Mouse (Mus musculus): ENCODE results near the gene Atp6v0d1.

DNA sequence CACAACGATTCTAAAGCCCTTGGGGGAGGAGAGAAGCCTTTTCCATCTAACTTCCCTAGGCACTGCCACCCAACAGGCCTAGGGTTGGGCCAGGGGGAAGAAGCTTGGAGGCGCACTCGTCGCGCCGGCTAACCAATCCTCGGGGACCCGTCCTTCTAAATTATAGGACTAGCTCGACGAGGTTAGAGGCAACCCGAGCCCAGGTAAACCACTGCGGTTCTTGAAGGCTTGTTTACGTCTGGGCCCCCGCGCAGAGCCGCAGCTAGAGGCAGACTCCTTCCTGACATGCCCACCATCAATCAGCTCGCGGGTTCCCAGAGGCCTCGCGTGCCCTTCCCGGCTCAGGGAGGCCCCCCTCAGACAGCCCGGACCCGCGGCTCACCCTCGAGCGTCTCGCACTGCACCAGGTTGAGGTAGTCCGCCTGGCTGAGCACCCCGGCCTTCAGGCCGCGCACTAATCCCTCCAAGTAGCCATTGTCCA is 406 bp downstream of the Atp6v0d1 start:
- peak; percentile 17; the same call in 1 of the 2 replicates for TF ChIP-seq CTCF (IDR thresholded peaks at IDR 0.05; ENCODE audit: low read depth)
- no peak for TF ChIP-seq EP300 (optimal IDR thresholded peaks at IDR 0.05)
